Mouse (Mus musculus) layer of hippocampus, postnatal 25 days (tissue): Measurements from ENCODE around the gene Fdxacb1. TPM values are rescaled to one million over a fixed set of nuclear protein-coding genes. Genes with fewer than 3 reads are reported as not detected.

Source experiments
- DNase-seq, 2 experiments: peaks; one replicate each; pipeline ENCODE4 v3.0.0; 2022; ENCODE audit warnings: mixed read lengths in 2 of 2, low spot score in 1 of 2; ENCODE audit errors: extremely low spot score in 1 of 2
- total RNA-seq, 2 experiments: library from RNA; stranded (reverse); gene quantifications; 2 replicates each; pipeline ENCODE4 v1.2.3; 2021

The Fdxacb1 gene
- total RNA-seq, 2 experiments from 2014 or later: 5.1 to 5.8 TPM

GRCm38 (mm10) chr9:50798368-50798767 lies 30.3 kb downstream of the Fdxacb1 start:
- no peak for DNase-seq

GRCm38 (mm10) chr9:50800985-50801384 lies 32.9 kb downstream of the Fdxacb1 start:
- peak in 1 of 2 experiments; percentile 40 for DNase-seq

- no peak for DNase-seq
Observed at GRCm38 (mm10) chr9:50803055-50803671, 35.1 kb downstream of the Fdxacb1 start.

GRCm38 (mm10) chr9:50808471-50808870 lies 40.4 kb downstream of the Fdxacb1 start:
- DNase-seq: no peak

- DNase-seq: no peak
Observed at GRCm38 (mm10) chr9:50809146-50809545, 41.1 kb downstream of the Fdxacb1 start.

GRCm38 (mm10) chr9:50811187-50811586 lies 43.2 kb downstream of the Fdxacb1 start:
- DNase-seq: no peak

GRCm38 (mm10) chr9:50811746-50812145 lies 43.7 kb downstream of the Fdxacb1 start:
- no peak for DNase-seq

GRCm38 (mm10) chr9:50813796-50814195 lies 45.8 kb downstream of the Fdxacb1 start:
- no peak for DNase-seq

GRCm38 (mm10) chr9:50815666-50816065 lies 47.6 kb downstream of the Fdxacb1 start:
- DNase-seq: no peak

GRCm38 (mm10) chr9:50816512-50816911 lies 48.5 kb downstream of the Fdxacb1 start:
- DNase-seq: no peak

GRCm38 (mm10) chr9:50818050-50818449 lies 50.0 kb downstream of the Fdxacb1 start:
- no peak for DNase-seq

GRCm38 (mm10) chr9:50819716-50820115 lies 51.7 kb downstream of the Fdxacb1 start:
- DNase-seq: no peak

GRCm38 (mm10) chr9:50821651-50822050 lies 53.6 kb downstream of the Fdxacb1 start:
- no peak for DNase-seq

GRCm38 (mm10) chr9:50822216-50822615 lies 54.2 kb downstream of the Fdxacb1 start:
- no peak for DNase-seq

Other genes with a start within 250 kb of the Fdxacb1 start
- gene Pts, start 239.5 kb upstream of the Fdxacb1 start, total RNA-seq: 10 to 100 TPM; 36.0 to 39.8 TPM
- gene Il18, start 213.4 kb upstream of the Fdxacb1 start, total RNA-seq: 10 to 100 TPM; 24.3 to 25.4 TPM
- 1 to 10 TPM; 3.5 to 3.8 TPM for gene Bco2, start 213.1 kb upstream of the Fdxacb1 start, total RNA-seq
- not detected for gene Tex12, start 206.9 kb upstream of the Fdxacb1 start, total RNA-seq
- gene Sdhd, start 164.4 kb upstream of the Fdxacb1 start, total RNA-seq: 100 to 1,000 TPM; 117 to 132 TPM
- 100 to 1,000 TPM; 237 to 253 TPM for gene Timm8b, start 164.3 kb upstream of the Fdxacb1 start, total RNA-seq
- gene Pih1d2, start 150.9 kb upstream of the Fdxacb1 start, total RNA-seq: 1 to 10 TPM; 3.3 to 3.4 TPM
- 10 to 100 TPM; 19.3 to 22.8 TPM for gene Nkapd1, start 150.8 kb upstream of the Fdxacb1 start, total RNA-seq
- gene Dlat, start 108.5 kb upstream of the Fdxacb1 start, total RNA-seq: 100 to 1,000 TPM; 137 to 141 TPM
- gene Dixdc1, start 28.7 kb upstream of the Fdxacb1 start, total RNA-seq: 10 to 100 TPM; 83.7 to 91.2 TPM
- 1 to 10 TPM; 1.7 to 1.9 TPM for gene 2310030G06Rik, start 21.7 kb upstream of the Fdxacb1 start, total RNA-seq
- gene Cryab, start 16.9 kb upstream of the Fdxacb1 start, total RNA-seq: 100 to 1,000 TPM; 125 to 157 TPM
- 1 to 10 TPM in 1 of 2 experiments, under 1 TPM in 1; 0.96 to 1.7 TPM for gene Hspb2, start 15.9 kb upstream of the Fdxacb1 start, total RNA-seq
- gene Alg9, start 6.8 kb downstream of the Fdxacb1 start, total RNA-seq: 10 to 100 TPM; 28.4 to 30.7 TPM
- 10 to 100 TPM; 31.2 to 35.2 TPM for gene 1110032A03Rik, start 7.3 kb downstream of the Fdxacb1 start, total RNA-seq
- 10 to 100 TPM; 17.2 to 17.4 TPM for gene Ppp2r1b, start 77.1 kb downstream of the Fdxacb1 start, total RNA-seq
- 10 to 100 TPM; 36.0 to 38.3 TPM for gene Sik2, start 240.8 kb downstream of the Fdxacb1 start, total RNA-seq